Mouse (Mus musculus) left cerebral cortex, postnatal 4 days (tissue): Measurements from ENCODE around the gene Vcp. TPM values are rescaled to one million over a fixed set of nuclear protein-coding genes. Genes with fewer than 3 reads are reported as not detected.
"Not testable (repeated sequence)": the region's sequence is repeated elsewhere in the genome, so short reads cannot be mapped to it uniquely, and the experiment has no call there.

Experiments
- DNase-seq: peaks from one replicate; pipeline ENCODE4 v3.0.0-alpha.2; 2022
- intact Hi-C: fragments of 180-260 bp; cut with DNase I; formaldehyde crosslinking; loops from one replicate; pipeline ENCODE4 v1.15.1; 2025
- total RNA-seq, 2 experiments: library from RNA; stranded (reverse); gene quantifications; 2 replicates each; pipeline ENCODE4 v1.2.3; 2021

Vcp gene
- 100 to 1,000 TPM; 244 to 265 TPM for total RNA-seq

DNA sequence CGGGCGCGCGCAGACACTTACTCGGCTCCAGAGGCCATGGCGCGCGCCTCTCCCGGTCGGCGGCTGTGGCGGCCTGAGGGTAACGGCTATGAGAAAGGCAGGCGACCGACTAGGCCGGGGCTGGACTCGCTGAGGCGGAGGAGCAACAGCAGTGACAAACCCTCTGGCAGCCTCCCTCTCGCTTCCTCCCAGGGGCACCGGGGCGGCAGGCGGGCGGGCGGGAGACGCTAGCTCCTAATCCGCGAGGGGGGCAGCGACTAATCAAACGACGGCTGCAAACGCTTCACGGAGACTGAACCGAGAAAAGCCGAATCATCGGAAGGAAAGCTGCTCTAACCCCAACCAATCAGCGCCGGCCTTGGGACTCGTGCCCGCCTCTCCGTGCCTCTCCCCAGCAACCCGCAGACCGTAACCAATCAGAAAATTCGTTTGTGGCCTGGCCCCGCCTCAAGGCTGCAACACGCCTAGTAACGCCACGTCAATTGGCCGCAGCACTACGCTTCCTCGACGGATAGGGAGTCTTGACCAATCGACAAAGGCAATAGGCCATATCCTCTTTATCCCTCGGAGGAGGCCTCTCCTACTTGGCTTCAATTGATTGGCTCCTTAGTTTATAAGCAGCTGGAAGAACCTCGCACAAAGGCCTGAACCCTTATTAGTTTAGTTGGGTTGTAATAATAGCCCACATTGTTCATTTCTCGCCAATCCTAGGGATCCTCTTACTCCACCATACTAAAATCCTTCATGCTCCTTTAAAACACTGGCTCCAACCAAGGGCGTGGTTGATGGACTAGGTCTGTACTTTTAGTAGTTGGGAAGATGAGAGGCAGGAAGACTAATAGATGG lies at the start of gene Vcp:
Gene Vcp (minus strand): TSS at position 367 of the 846 bp plus-strand sequence.
- DNase-seq = peak; percentile 100

DNA sequence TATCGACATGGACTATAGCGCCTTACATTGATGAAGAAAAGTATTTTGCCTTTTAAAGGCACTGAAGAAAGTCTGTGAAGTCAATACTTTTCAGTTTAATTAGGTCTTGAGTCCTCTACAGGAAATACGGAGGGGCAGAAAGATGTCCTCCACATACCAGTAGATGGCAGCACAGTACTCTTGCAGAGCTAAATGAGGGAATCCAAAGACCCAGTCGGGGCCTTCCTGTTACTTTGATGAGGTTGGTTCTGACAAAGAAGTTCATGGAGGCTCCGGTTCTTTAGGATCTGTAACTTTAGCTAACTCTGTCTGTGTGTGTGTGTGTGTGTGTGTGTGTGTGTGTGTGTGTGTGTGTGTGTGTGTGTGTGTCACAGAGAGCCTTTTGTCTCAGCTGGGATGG lies 46.9 kb upstream of the Vcp start:
- DNase-seq = peak; percentile 72
- intact Hi-C loops = loop anchor here (5.0 kb wide), 2 partner anchors 70 to 360 kb away; no protein-coding TSS in a partner anchor

More for the DNA sequence above, at the start of gene Vcp:
- intact Hi-C loops = not testable (repeated sequence)

DNA sequence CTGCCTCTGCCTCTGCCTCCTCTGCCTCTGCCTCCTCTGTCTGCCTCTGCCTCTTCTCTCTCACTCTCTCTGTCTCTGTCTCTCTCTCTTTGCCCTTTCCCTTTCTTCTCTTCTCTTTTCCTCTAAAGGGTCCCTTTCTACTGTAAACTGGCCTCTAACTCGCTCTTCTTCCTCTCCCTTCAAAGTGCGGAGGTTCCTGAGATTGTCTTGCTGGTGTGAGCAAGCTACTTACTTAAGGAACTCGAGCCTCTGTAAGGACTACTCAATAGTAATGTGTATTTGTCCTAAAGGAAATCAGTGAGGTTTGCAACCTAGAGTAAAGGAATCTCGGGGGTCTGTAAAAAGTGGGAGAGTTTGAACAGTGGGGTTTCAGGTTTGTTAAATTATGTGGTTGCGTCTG lies 46.3 kb upstream of the Vcp start:
- DNase-seq = no peak
- intact Hi-C loops = loop anchor here (5.0 kb wide), 2 partner anchors 71 to 361 kb away; no protein-coding TSS in a partner anchor

DNA sequence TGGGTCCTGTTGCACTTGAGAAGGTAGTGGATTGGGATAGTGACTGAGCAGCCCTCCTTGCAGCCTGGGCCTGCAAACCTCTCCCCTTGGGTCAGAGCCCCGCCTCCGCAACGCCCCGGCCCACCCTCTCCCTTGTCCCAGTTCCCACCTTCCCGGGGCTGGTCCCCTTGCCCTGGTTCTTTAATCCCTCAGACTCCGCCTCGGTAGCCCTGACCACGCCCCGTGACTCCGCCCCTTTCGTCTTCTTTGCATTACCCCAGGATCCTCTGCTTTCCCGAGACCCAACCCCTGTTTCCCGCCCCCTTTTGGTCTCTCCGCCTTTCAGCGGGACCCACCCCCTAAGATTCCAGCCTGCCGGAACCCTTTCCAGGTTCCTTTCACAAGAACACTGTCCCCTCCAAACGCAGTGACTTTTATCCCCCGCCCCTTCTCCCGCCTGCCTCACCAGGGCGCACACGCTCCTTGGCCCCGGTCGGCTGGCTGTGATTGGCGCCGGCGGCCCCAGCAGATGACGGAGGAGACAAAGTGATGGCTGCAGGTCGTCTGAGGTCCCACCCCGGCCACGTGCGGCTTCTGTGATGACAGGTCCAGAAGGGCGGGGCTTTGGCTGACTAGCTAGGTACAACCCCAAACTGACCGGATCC lies 45.5 kb upstream of the Vcp start, which contains the start of gene Fam214b:
Gene Fam214b (minus strand): TSS at position 562 of the 644 bp plus-strand sequence.
- intact Hi-C loops = loop anchor here (5.0 kb wide), 2 partner anchors 72 to 362 kb away; no protein-coding TSS in a partner anchor
- peak; percentile 98 for DNase-seq

DNA sequence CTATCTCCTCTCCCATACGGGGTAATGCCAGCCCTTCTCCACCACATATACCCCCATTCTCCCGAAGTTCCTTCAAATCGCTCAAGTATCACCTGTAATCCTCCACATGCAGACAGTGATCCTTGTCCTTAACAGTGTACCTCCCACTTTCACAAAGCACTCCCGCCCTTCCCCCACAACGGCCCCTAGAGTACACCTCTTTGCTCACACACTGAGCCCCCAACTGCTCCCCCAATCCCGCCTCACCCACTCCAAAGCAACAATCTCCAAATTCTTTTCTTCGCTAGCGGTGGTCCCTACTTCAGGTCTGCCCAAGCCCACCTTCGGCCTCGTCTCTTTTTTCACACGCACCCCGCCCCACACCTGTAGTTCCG lies 45.0 kb upstream of the Vcp start:
- intact Hi-C loops = loop anchor here (5.0 kb wide), 2 partner anchors 72 to 362 kb away; no protein-coding TSS in a partner anchor
- DNase-seq = no peak

DNA sequence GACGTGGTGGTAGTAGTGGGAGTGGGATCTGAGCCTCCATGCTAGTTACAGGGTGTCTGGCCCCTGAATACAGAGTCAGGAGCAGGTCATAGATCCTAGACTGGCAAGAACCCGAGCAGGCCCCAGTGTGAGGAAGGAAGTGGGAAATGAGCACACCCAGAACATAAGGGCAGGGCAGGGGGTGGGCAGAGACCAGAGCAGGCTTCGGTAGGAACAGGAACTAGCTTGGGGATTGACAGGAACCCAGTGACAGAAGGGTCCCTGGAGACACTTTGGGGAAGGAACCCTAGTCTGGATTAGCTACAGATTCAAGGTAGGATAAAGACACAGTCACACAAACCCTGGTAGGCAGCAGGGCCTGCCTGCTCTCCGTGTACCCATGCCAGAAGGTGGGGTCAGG lies 44.4 kb upstream of the Vcp start:
- intact Hi-C loops = loop anchor here (5.0 kb wide), 2 partner anchors 73 to 363 kb away; no protein-coding TSS in a partner anchor

DNA sequence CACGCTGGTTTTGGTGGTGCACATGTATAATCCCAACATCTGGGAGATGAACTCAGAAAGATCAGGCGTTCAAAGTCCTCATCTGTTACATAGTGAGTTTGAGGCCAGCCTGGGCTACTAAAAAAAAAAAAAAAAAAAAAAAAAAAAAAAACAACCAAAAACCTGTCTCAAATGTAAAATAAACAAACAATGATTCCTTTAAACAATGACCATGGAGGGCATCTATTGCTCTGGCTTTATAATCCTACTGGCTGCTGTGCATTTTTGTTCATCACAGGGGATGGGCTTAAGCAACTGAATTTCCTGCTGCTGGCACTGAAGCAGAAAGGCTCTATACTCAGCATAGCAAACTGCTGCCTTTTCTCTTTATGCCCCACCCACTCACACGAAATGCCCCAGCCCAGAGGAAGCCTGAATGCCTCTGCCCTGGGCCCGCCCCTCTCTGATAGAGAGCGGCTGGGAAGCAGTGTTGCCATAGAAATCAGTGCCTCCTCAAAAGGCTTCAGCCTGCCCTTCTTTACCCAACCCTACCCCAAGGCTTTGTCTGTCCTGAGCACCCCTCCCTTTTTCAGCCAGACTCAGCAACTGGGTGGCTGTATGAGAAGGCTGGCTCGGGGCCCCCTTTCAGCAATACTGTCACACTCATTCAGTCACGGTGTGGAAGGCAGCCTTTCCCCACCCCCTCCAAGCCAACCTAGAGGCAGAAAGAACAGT lies 43.5 kb upstream of the Vcp start:
- intact Hi-C loops = no loop called here
- peak; percentile 72 for DNase-seq

More for the DNA sequence above, 44.4 kb upstream of the Vcp start:
- no peak for DNase-seq

DNA sequence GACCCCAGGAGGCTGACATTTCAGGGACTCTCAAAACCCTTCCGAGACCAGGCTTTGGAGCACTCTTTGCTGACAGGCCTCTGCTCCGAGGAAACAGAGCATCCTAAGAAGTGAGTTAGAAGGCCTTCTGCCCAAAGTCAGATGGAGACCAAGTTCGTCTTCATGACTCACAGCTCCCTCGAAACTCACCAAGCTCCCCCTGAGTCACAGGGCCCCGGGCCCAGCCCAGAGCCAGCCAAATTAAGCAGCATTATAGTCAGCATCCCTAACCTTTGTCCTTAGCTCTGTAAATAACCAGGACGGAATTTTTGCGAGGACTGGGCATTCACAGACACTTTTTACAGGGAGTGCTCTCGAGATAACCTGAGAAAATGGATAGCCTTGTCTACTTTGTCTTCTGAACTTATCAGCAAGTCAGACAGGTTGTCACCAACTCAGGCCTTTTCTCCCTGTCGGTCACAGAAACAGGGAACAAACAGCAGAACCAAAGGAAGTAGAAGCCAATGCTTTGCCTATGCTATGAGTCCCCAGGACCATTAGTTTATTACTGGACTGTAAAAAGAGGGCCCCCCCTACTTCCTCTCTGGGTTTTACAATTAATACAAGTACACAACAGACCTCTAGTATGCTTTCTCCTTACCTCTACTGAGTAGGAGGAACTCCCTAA lies 40.7 kb upstream of the Vcp start:
- intact Hi-C loops = no loop called here
- no peak for DNase-seq

DNA sequence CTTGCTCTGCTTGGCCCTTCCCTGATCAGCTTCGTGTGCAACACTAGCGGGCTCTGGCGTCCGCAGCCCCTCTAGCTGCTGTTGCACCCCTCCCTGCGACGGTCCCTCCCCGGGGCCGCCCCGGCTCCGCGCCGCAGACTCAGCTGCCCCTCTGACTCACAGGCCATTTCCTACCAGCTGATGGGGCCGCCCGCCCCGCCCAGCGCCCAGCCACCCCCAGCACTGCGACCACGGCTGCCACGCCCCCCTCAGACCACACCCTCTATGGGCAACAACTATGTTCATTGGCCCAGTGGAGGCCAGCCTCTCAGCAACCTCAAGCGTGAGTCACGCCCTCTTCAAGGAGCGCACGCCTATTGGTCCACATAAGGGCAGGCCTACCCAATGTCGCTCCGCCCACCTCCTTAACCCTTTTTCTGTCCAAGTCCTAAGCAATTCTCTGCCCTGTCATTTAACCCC lies 39.8 kb upstream of the Vcp start:
- peak; percentile 97 for DNase-seq
- intact Hi-C loops = no loop called here

DNA sequence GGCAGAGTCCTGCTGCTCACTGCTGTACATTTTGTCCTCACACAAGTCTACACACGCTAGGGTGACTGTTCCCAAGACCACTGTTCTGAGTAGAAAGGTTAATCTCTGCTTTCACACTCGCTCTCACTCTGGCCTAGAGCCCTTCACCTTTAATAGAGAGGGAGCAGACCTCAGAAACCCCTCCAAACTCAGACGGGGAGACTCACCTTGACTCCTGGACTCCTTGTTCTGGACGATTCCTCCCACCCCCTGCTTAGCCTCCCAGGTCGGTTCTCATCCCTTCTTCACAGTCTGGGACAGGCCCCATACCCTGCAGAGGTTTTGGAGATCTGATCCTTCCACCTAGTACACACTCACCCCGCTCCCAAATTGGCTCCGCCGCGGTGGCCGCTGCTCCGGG lies 39.3 kb upstream of the Vcp start:
- no peak for DNase-seq

DNA sequence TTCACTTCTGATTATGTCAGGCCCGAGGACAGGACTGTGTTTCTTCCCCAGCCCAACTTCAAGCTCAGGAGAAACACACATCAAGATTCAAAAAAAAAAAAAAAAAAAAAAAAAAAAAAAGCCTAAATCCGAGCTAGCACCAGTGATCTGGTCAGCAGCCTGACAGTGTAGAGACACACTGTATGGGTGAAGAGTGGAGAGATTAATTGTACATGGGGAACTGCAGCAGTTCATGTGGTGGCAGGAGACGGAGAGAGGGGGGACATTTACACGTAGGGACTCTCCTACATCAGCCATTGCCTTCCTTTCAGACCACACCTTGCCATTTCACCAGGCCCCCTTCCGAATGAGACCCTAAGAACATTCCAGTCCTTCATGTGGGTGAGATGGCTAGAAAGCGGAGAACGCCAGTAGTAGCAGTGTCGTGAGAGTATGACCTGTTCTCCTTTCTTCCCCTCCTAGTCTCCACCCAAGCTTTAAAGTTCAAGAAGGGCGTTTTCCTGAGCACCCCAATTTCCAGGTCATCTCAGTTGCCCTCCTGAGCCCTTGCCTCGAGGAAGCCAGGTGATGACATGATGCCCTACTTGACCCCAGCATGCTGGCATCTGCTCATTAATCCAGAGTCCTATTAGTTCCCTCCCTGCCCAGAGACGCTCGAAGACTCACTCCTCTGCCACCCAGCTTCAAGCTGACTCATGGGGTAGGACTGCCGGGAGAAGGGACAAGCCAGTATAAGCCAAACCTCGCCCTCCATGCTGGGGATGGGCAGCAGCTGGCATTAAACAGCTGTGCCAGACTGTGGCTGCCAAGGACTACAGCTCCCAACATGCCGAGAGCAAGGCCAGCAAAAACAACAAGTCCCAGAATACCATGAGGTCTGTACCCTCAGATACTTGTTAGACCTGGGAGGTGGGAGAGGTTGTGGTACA lies 38.5 kb upstream of the Vcp start:
- peak; percentile 71 for DNase-seq
- intact Hi-C loops = no loop called here

More for the DNA sequence above, 39.3 kb upstream of the Vcp start:
- intact Hi-C loops = no loop called here

DNA sequence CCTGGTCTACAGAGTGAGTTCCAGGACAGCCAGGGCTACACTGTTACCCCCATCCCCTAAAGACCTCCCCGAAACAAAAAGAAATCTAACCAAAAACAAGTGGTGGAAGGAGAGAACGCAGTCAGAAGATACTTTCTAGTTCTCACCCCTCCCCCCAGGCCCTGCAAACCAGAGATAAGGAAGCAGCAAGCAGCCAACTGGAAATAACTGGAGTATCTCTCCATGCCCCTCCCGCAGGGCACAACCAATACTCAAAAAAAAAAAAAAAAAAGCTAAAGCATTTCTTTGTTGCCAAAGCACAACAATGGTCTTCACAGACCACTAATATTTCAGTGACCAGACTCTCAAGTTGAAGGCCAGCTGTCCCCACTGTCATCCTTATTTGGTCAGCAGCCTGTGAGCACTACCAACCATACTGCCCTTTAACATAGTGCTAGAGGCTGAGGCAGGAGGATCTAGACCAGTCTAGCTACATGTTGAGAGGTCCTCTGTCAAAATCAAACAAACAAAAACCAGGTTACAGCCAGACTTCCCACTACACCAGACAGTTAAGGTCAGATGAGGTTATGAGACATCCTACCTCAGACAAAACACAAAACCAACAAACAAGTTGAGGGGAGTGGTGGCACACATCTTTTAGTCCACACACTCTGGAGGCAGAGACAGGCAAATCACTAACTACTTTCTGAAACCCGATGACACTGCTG lies 37.7 kb upstream of the Vcp start:
- no peak for DNase-seq
- intact Hi-C loops = no loop called here

DNA sequence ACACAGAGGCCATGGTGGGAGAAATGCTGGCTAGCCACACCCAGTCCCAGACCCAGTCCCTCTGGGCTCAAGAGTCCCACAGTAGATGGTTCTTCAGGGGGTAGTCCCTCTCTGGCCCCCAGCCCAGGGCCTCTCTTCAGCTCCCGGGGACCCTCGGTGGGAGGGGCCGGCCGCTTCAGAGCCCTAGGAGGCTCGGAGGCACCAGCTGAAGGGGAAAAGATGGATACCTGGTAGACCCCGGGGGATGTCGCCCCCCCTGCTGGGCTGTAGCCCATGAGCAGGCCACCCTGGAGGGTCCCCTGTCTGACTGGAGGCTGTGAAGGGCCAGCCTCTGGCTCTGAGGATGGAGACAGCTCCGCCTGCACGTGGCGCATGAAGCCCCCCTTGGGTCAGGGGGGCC lies 36.0 kb upstream of the Vcp start:
- intact Hi-C loops = no loop called here
- no peak for DNase-seq

DNA sequence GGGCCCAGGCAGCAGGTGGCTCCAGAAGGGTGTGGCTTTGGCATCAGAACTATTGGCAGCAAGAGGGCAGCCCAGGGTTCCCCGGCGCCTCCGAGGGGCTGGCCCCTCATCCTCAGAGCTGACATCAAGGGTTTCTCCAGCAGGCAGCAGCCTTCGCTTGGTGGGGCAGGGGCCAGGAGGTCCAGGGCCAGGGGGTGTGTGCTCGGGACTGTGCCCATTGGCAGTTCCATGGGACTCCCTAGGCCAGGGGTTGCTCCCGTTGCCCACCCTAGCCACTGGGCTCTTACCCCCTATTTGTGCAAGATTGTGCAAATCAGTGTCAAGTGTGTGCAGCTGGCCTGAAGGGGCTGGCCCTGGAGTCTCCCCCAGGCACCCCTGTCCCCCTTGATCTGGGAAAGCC lies 35.5 kb upstream of the Vcp start:
- intact Hi-C loops = no loop called here

DNA sequence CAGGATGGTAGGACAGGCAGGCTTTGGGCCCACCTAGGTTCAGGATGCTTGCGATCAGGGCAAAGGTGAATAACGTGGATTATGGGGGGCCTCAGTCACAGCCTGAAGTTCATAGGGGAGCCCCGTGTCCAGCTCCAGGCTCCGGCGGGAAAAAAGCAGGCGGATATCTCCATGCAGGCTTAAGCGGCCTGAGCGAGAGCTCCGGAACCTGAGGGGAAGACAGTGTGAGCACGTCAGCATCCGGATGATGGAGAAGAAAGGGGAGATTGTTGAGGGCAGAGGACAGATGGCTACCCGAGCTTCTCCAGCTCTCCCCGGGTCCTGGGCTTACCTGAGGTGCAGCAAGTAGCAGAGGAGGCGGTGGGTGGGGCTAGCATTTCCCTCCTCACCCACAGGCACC lies 33.2 kb upstream of the Vcp start:
- intact Hi-C loops = no loop called here
- no peak for DNase-seq

More for the DNA sequence above, 35.5 kb upstream of the Vcp start:
- no peak for DNase-seq

DNA sequence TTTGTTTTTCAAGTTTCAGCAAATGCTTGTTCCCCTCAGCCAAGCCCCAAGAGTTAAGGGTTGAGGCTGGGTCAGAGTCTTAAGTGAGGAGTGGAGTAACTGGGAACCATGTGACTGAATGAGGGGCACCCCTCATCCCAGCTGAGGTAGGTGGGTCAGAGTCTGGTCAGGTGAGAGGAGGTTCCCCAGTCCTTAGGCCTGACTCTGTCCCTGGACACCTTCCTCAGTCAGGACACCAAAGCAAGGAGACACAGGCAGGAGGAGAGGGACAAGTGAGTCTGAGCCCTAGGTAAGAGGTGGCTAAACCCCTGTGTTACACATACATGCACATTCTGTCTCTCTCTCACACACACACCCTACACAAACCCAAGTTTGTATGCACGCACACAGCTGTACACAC lies 32.2 kb upstream of the Vcp start:
- intact Hi-C loops = no loop called here
- no peak for DNase-seq

DNA sequence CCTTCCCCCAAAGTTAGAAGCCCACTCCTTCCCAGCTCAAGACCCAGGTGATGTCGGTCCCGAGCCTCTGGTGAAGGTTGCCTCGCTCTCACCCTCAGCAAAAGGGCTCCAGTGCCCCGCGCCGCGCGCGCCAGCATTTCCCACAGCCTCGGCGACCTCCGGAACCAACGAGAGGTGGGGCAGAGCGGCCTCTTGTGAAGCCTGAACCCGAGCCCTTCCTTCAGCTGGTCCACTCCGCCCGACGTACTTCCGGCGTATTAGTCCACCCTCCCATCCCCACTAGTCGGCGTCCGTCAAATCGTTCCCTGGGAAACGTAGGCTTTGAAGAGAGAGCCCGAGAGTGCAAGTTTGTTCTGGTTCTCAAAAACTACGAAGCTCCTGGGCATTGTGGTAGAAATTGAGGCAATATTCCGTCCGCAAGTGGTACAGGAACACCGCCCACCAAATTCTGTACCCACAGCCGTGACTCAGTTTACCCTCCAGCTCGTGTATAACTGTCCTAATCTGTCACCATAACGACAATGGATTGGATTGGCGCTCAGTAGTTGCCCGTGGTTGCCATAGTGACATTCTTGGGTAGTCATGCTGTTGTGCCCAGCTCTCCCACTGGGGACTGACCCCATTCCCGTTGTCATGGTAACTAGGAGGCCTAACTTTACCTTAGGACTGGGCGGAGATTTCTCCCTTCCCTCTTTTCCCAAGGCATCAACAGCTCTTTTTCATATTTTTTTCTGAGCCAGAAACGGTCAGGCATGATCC lies 31.1 kb upstream of the Vcp start, which contains the start of gene Stoml2:
Gene Stoml2 (minus strand): TSS at position 474 of the 759 bp plus-strand sequence.
- intact Hi-C loops = no loop called here
- DNase-seq = peak; percentile 94

DNA sequence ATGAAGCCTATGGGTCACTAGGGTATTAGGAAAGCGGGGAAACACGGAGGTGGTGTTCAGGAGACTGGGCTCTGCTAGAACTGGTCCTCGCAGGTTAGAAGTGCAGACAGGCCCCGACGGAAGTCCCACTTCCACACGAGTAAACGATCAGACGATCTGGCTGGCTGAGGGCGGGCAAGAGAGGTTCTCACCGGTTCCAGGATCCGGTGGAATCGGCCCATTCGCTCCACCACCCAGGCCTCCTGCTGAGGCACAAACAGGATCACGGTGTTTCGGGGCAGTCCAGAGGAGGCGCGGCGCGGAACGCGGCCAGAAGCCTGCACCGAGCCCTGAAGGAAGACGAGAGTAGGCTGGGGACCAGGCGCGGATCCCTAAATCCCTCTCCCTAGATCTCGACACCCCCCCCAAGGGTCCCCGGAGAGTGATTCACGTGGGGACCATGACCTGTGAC lies 30.5 kb upstream of the Vcp start:
- no peak for DNase-seq
- intact Hi-C loops = no loop called here
